Mouse (Mus musculus) lung, postnatal 36 days (tissue): ENCODE measurements around the gene H2-M10.4.
"Not testable (repeated sequence)": the region's sequence is repeated elsewhere in the genome, so short reads cannot be mapped to it uniquely, and the experiment has no call there.

Experiments used
- DNase-seq: peaks from one replicate; pipeline ENCODE4 v3.0.0; 2022; ENCODE audit warnings: mixed read lengths

H2-M10.4 gene

GRCm38 (mm10) chr17:36462234-36462633 lies at the start of gene H2-M10.4:
TSS of gene H2-M10.4 (minus strand) at chr17:36462334.
- no peak for DNase-seq

GRCm38 (mm10) chr17:36503910-36504309 lies 41.8 kb upstream of the H2-M10.4 start:
- no peak for DNase-seq

GRCm38 (mm10) chr17:36500435-36500834 lies 38.3 kb upstream of the H2-M10.4 start:
- DNase-seq, result no peak

GRCm38 (mm10) chr17:36488181-36488580 lies 26.0 kb upstream of the H2-M10.4 start:
- DNase-seq, result not testable (repeated sequence)

- no peak for DNase-seq
These were observed 24.6 kb upstream of the H2-M10.4 start for GRCm38 (mm10) chr17:36486687-36487230.

- no peak for DNase-seq
These were observed 21.7 kb upstream of the H2-M10.4 start for GRCm38 (mm10) chr17:36483865-36484264.

GRCm38 (mm10) chr17:36456260-36456659 lies 5.9 kb downstream of the H2-M10.4 start:
- no peak for DNase-seq

GRCm38 (mm10) chr17:36431411-36431810 lies 30.7 kb downstream of the H2-M10.4 start:
- peak; percentile 39 for DNase-seq

GRCm38 (mm10) chr17:36418091-36418754 lies 43.9 kb downstream of the H2-M10.4 start:
- peak; percentile 50 for DNase-seq

GRCm38 (mm10) chr17:36417416-36417815 lies 44.7 kb downstream of the H2-M10.4 start:
- DNase-seq, result no peak

- DNase-seq, result no peak
These were observed 46.7 kb downstream of the H2-M10.4 start for GRCm38 (mm10) chr17:36415407-36415806.

- DNase-seq, result no peak
These were observed 47.8 kb downstream of the H2-M10.4 start for GRCm38 (mm10) chr17:36414361-36414760.
